Mouse (Mus musculus) megakaryocyte-erythroid progenitor cell, adult 5-6 weeks (primary cell): Measurements from ENCODE around the gene Prss8. TPM values are rescaled to one million over a fixed set of nuclear protein-coding genes. Genes with fewer than 3 reads are reported as not detected.

Experiments used
- total RNA-seq, 2 experiments: library from RNA; stranded (forward) in 1 of 2; stranded (reverse) in 1 of 2; fragments of 200-1000, 215-1000 nt in 1 of 2; fragments of >200 nt in 1 of 2; fragmentation: Nextera tagmentation in 1 of 2; gene quantifications; 2 replicates each; pipeline ENCODE4 v1.2.3; 2014 to 2017

The Prss8 gene
- total RNA-seq, 2 experiments from 2014 or later, result not detected

Other genes starting within 250 kb of the Prss8 start
- 84.1 and 94.3 TPM in 2 replicates for gene Bcl7c, start 221.2 kb downstream of the Prss8 start, total RNA-seq (2014; fragmentation: Nextera tagmentation)
- gene Bcl7c, start 221.2 kb downstream of the Prss8 start, total RNA-seq (2017), result 51.3 and 61.0 TPM in 2 replicates
- gene Ctf1, start 217.4 kb downstream of the Prss8 start, total RNA-seq (2014; fragmentation: Nextera tagmentation), result 4.2 and 5.5 TPM in 2 replicates
- 1.9 and 3.0 TPM in 2 replicates for gene Ctf1, start 217.4 kb downstream of the Prss8 start, total RNA-seq (2017)
- not detected in 2 replicates for gene Ctf2, start 197.9 kb downstream of the Prss8 start, total RNA-seq (2014; fragmentation: Nextera tagmentation)
- not detected in 2 replicates for gene Ctf2, start 197.9 kb downstream of the Prss8 start, total RNA-seq (2017)
- 11.6 and 14.2 TPM in 2 replicates for gene Fbxl19, start 185.6 kb downstream of the Prss8 start, total RNA-seq (2014; fragmentation: Nextera tagmentation)
- 12.2 and 12.5 TPM in 2 replicates for gene Fbxl19, start 185.6 kb downstream of the Prss8 start, total RNA-seq (2017)
- 23.4 and 29.5 TPM in 2 replicates for gene Orai3, start 160.3 kb downstream of the Prss8 start, total RNA-seq (2014; fragmentation: Nextera tagmentation)
- gene Orai3, start 160.3 kb downstream of the Prss8 start, total RNA-seq (2017), result 21.0 and 22.9 TPM in 2 replicates
- gene Setd1a, start 153.4 kb downstream of the Prss8 start, total RNA-seq (2014; fragmentation: Nextera tagmentation), result 83.0 and 94.4 TPM in 2 replicates
- gene Setd1a, start 153.4 kb downstream of the Prss8 start, total RNA-seq (2017), result 10.6 and 19.5 TPM in 2 replicates
- gene Gm49388, start 144.5 kb downstream of the Prss8 start, total RNA-seq (2014; fragmentation: Nextera tagmentation), result 1.0 TPM in 1 of 2 replicates, not detected in the other
- gene Gm49388, start 144.5 kb downstream of the Prss8 start, total RNA-seq (2017), result 0.85 TPM in 1 of 2 replicates, not detected in the other
- gene Hsd3b7, start 129.5 kb downstream of the Prss8 start, total RNA-seq (2014; fragmentation: Nextera tagmentation), result 38.9 and 56.1 TPM in 2 replicates
- 16.8 and 60.3 TPM in 2 replicates for gene Hsd3b7, start 129.5 kb downstream of the Prss8 start, total RNA-seq (2017)
- 67.0 and 84.7 TPM in 2 replicates for gene Stx4a, start 105.8 kb downstream of the Prss8 start, total RNA-seq (2014; fragmentation: Nextera tagmentation)
- 31.5 and 44.7 TPM in 2 replicates for gene Stx4a, start 105.8 kb downstream of the Prss8 start, total RNA-seq (2017)
- 0.10 and 3.0 TPM in 2 replicates for gene Stx1b, start 105.6 kb downstream of the Prss8 start, total RNA-seq (2014; fragmentation: Nextera tagmentation)
- 0.19 and 4.3 TPM in 2 replicates for gene Stx1b, start 105.6 kb downstream of the Prss8 start, total RNA-seq (2017)
- 32.4 and 38.3 TPM in 2 replicates for gene Zfp646, start 53.9 kb downstream of the Prss8 start, total RNA-seq (2014; fragmentation: Nextera tagmentation)
- gene Zfp646, start 53.9 kb downstream of the Prss8 start, total RNA-seq (2017), result 36.9 and 43.3 TPM in 2 replicates
- gene Zfp668, start 53.3 kb downstream of the Prss8 start, total RNA-seq (2014; fragmentation: Nextera tagmentation), result 9.3 and 12.8 TPM in 2 replicates
- 2.3 and 2.8 TPM in 2 replicates for gene Zfp668, start 53.3 kb downstream of the Prss8 start, total RNA-seq (2017)
- gene Prss53, start 39.1 kb downstream of the Prss8 start, total RNA-seq (2014; fragmentation: Nextera tagmentation), result 0.81 TPM in 1 of 2 replicates, not detected in the other
- gene Prss53, start 39.1 kb downstream of the Prss8 start, total RNA-seq (2017), result not detected in 2 replicates
- not detected in 2 replicates for gene Gm21974, start 34.6 kb downstream of the Prss8 start, total RNA-seq (2014; fragmentation: Nextera tagmentation)
- not detected in 2 replicates for gene Gm21974, start 34.6 kb downstream of the Prss8 start, total RNA-seq (2017)
- 54.1 and 72.8 TPM in 2 replicates for gene Vkorc1, start 34.5 kb downstream of the Prss8 start, total RNA-seq (2014; fragmentation: Nextera tagmentation)
- gene Vkorc1, start 34.5 kb downstream of the Prss8 start, total RNA-seq (2017), result 25.4 and 37.0 TPM in 2 replicates
- gene Bckdk, start 26.0 kb downstream of the Prss8 start, total RNA-seq (2014; fragmentation: Nextera tagmentation), result 76.8 and 85.0 TPM in 2 replicates
- gene Bckdk, start 26.0 kb downstream of the Prss8 start, total RNA-seq (2017), result 32.4 and 62.8 TPM in 2 replicates
- 32.7 and 37.9 TPM in 2 replicates for gene Kat8, start 17.6 kb downstream of the Prss8 start, total RNA-seq (2014; fragmentation: Nextera tagmentation)
- gene Kat8, start 17.6 kb downstream of the Prss8 start, total RNA-seq (2017), result 27.0 and 35.8 TPM in 2 replicates
- gene Prss36, start 16.6 kb upstream of the Prss8 start, total RNA-seq (2014; fragmentation: Nextera tagmentation), result 2.8 and 9.8 TPM in 2 replicates
- gene Prss36, start 16.6 kb upstream of the Prss8 start, total RNA-seq (2017), result 2.5 and 3.4 TPM in 2 replicates
- gene Fus, start 37.4 kb upstream of the Prss8 start, total RNA-seq (2014; fragmentation: Nextera tagmentation), result 315 and 387 TPM in 2 replicates
- gene Fus, start 37.4 kb upstream of the Prss8 start, total RNA-seq (2017), result 61.4 and 85.2 TPM in 2 replicates
- 41.8 and 56.1 TPM in 2 replicates for gene Pycard, start 63.8 kb upstream of the Prss8 start, total RNA-seq (2014; fragmentation: Nextera tagmentation)
- gene Pycard, start 63.8 kb upstream of the Prss8 start, total RNA-seq (2017), result 10.2 and 10.6 TPM in 2 replicates
- not detected in 2 replicates for gene Trim72, start 73.8 kb upstream of the Prss8 start, total RNA-seq (2014; fragmentation: Nextera tagmentation)
- 0.52 TPM in 1 of 2 replicates, not detected in the other for gene Trim72, start 73.8 kb upstream of the Prss8 start, total RNA-seq (2017)
- gene Itgam, start 132.5 kb upstream of the Prss8 start, total RNA-seq (2014; fragmentation: Nextera tagmentation), result 3.2 TPM in 1 of 2 replicates, not detected in the other
- 0.95 and 2.3 TPM in 2 replicates for gene Itgam, start 132.5 kb upstream of the Prss8 start, total RNA-seq (2017)
- not detected in 2 replicates for gene Gm49368, start 132.6 kb upstream of the Prss8 start, total RNA-seq (2014; fragmentation: Nextera tagmentation)
- gene Gm49368, start 132.6 kb upstream of the Prss8 start, total RNA-seq (2017), result not detected in 2 replicates
- 0.92 TPM in 1 of 2 replicates, not detected in the other for gene Itgax, start 199.4 kb upstream of the Prss8 start, total RNA-seq (2014; fragmentation: Nextera tagmentation)
- 0.46 and 2.7 TPM in 2 replicates for gene Itgax, start 199.4 kb upstream of the Prss8 start, total RNA-seq (2017)
- gene Itgad, start 224.3 kb upstream of the Prss8 start, total RNA-seq (2014; fragmentation: Nextera tagmentation), result 0.11 TPM in 1 of 2 replicates, not detected in the other
- not detected in 2 replicates for gene Itgad, start 224.3 kb upstream of the Prss8 start, total RNA-seq (2017)